Mouse (Mus musculus) small intestine, adult 2 months (tissue): ENCODE data around the gene Yeats4. TPM values are rescaled to one million over a fixed set of nuclear protein-coding genes. Genes with fewer than 3 reads are reported as not detected.
"Not testable (repeated sequence)": the region's sequence is repeated elsewhere in the genome, so short reads cannot be mapped to it uniquely, and the experiment has no call there.

Experiments
- H3K27ac ChIP-seq: fragments of 200-500 bp; 2 replicates; pipeline ENCODE4 v1.5.1; 2012; ENCODE audit warnings: low read depth, low read length, control low read depth, inconsistent platforms; ENCODE audit not compliant: insufficient read depth
- H3K27me3 ChIP-seq: fragments of 200-500 bp; 2 replicates; pipeline ENCODE4 v1.6.1; 2012; ENCODE audit warnings: mild to moderate bottlenecking, moderate library complexity, low read length, inconsistent platforms; ENCODE audit not compliant: control insufficient read depth, insufficient read depth
- H3K36me3 ChIP-seq: fragments of 200-500 bp; 2 replicates; pipeline ENCODE4 v1.6.1; 2012; ENCODE audit warnings: mild to moderate bottlenecking, low read length, control low read depth, inconsistent platforms; ENCODE audit not compliant: control insufficient read depth, insufficient read depth
- H3K4me1 ChIP-seq: fragments of 200-500 bp; 2 replicates; pipeline ENCODE4 v1.6.1; 2012; ENCODE audit warnings: low read length, inconsistent platforms, mixed read lengths; ENCODE audit not compliant: control insufficient read depth, insufficient read depth, insufficient read length
- H3K4me3 ChIP-seq: fragments of 200-500 bp; 2 replicates; pipeline ENCODE4 v1.5.1; 2012; ENCODE audit warnings: low read depth, mild to moderate bottlenecking, control low read depth, inconsistent platforms, low read length, moderate library complexity
- CTCF ChIP-seq: fragments of 200-500 bp; IDR thresholded peaks from 2 replicates; pipeline ENCODE4 v1.5.1; 2012; ENCODE audit warnings: low read depth, mild to moderate bottlenecking, control low read depth, inconsistent platforms, low read length, moderate library complexity, mixed read lengths; ENCODE audit not compliant: insufficient replicate concordance, insufficient read length; ENCODE audit errors: extremely low read depth
- POLR2A ChIP-seq: fragments of 200-500 bp; IDR thresholded peaks from 2 replicates; pipeline ENCODE4 v1.6.1; 2012; ENCODE audit warnings: low read depth, mild to moderate bottlenecking, control low read depth, inconsistent platforms, low read length, moderate library complexity
- WGBS: fragments of 180-500 bp; shearing (Covaris S2); methylation state at CpG from one replicate; pipeline ENCODE4 v1.1.7; 2018; 5-methylcytosine and 5-hydroxymethylcytosine counted together
- polyA plus RNA-seq: library from polyadenylated mRNA; depleted of rRNA; stranded (reverse); fragments of >200 nt; gene quantifications from 2 replicates; pipeline ENCODE4 v1.2.3, GENCODE M21; 2012

Yeats4 gene
- polyA plus RNA-seq, 1 experiment: 22.5 TPM

DNA sequence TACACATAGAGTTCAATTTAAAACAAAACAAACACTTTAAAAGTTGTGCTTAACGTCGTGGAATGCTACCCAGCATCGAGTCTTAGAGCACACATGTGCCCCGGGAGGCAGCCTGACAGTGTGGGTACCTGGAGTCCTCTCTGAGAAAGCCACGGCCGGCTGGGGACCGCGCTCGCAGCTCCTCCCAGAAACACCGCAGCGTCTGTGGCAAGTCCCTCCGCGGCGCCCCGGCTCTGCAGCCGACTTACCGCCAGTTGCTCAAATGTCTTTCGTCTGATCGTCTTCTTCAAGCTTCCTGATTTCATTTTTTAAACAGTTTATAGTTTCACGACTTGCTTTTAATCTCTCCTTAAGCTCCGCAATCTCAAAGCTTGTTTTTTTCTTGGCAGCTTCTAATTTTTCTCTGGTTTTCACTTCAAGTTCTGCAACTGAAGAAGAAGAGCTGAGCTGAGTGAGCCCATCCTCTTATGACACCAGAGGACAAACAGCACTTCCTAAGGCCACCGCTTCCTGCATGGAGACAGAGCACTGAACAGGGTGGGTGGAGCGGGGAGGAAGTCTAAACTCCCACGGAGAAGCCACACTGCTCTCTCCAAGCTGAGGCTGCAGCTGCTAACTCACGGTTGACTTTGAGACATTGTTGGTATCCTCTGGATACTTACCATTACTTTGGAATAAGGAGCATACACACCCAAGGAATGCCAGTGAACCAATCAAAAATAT, 8.7 kb downstream of the Yeats4 start:
- peaks cover 46% of the 10 kb centered on the region for H3K36me3 ChIP-seq

GRCm38 (mm10) chr10:117211023-117211422, 13.3 kb downstream of the Yeats4 start:
- Histone ChIP-seq H3K4me3 (no peak overlapping the region), H3K4me1 (peaks cover 2% of the 10 kb centered on the region; the same call in 1 of the 2 replicates), H3K36me3 (peaks cover 17% of the 10 kb centered on the region), H3K27ac (no peak overlapping the region), H3K27me3 (no peaks in the 10 kb centered on the region)
- TF ChIP-seq POLR2A (no peak), CTCF (no peak)
- WGBS: 83% methylated on average over 6 of the region's 6 CpGs

More for the DNA sequence above, 8.7 kb downstream of the Yeats4 start:
- WGBS: 86% methylated on average over 25 of the region's 25 CpGs
- H3K4me3 ChIP-seq: peak overlapping the region; percentile 26
- no peaks in the 10 kb centered on the region for H3K27me3 ChIP-seq
- H3K27ac ChIP-seq: peak overlapping the region; percentile 15
- H3K4me1 ChIP-seq: no peaks in the 10 kb centered on the region; the same call in 1 of the 2 replicates
- TF ChIP-seq POLR2A: no peak
- no peak for TF ChIP-seq CTCF

DNA sequence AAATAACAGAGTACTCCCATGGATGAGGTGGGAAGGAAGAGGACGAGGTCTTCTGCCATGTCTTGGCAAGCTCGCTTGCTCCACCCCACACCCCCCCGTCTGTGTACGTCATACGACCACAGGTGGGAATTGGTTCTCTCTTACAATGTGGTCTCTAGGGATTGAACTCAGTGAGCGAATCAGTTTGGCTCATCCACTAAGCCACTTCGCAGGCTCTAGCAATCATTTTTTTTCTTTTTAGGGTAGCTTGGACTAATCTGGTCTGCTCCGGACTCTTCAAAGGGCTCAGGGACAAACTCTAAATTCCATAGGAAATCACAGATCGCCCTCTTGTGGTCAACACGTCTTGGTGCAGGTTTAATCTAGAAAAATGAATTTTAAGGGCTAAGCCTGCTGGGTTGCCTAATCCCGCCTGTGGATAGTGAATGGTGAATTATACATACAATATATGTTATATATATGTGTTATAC, 14.8 kb downstream of the Yeats4 start:
- TF ChIP-seq POLR2A: no peak
- no peak; the same call in 1 of the 2 replicates for TF ChIP-seq CTCF
- Histone ChIP-seq H3K27me3 (no peaks in the 10 kb centered on the region), H3K27ac (no peak overlapping the region), H3K4me1 (peaks cover 2% of the 10 kb centered on the region; the same call in 1 of the 2 replicates), H3K36me3 (peaks cover 6% of the 10 kb centered on the region), H3K4me3 (peak overlapping the region; percentile 41)
- whole genome bisulfite sequencing: 5% methylated on average over 11 of the region's 11 CpGs

GRCm38 (mm10) chr10:117208787-117209186, 15.5 kb downstream of the Yeats4 start:
- H3K36me3 ChIP-seq, H3K27me3 ChIP-seq, H3K4me1 ChIP-seq, H3K4me3 ChIP-seq, H3K27ac ChIP-seq: not testable (repeated sequence)
- WGBS: 82% methylated on average over 6 of the region's 6 CpGs

GRCm38 (mm10) chr10:117208221-117208620, 16.1 kb downstream of the Yeats4 start:
- H3K4me3 ChIP-seq: no peak overlapping the region
- no peak overlapping the region for H3K27ac ChIP-seq
- TF ChIP-seq CTCF (no peak), POLR2A (no peak)
- H3K4me1 ChIP-seq: peaks cover 8% of the 10 kb centered on the region; the same call in 1 of the 2 replicates
- no peaks in the 10 kb centered on the region for H3K27me3 ChIP-seq
- 88% methylated on average over 15 of the region's 15 CpGs for WGBS
- H3K36me3 ChIP-seq: peaks cover 2% of the 10 kb centered on the region; the same call in 1 of the 2 replicates

GRCm38 (mm10) chr10:117206070-117206469, 18.2 kb downstream of the Yeats4 start:
- H3K27ac ChIP-seq: no peak overlapping the region

DNA sequence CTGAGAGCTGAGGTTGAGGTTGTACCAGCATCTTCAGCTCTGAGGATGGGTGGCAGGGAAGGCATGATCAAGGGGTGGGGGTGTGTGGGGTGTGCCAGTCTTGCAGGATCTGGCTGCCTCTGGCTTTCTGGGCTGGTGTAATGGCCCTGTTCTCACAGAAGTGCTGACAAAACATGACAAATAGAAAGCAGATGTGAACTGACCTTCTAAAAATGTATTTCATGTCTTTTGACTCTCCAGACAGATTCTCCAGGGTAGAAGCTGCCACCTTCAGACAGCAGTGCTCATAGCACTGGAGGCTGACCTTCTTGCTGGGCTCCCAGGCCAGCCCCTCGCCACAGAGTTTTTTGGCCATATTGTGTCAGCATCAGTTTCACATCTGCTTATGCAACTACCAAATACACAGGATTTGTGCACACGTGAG, 20.7 kb downstream of the Yeats4 start:
- no peak overlapping the region for H3K4me3 ChIP-seq
- H3K4me1 ChIP-seq: peaks cover 15% of the 10 kb centered on the region; the same call in 1 of the 2 replicates
- no peak for TF ChIP-seq POLR2A
- no peak for TF ChIP-seq CTCF
- H3K27ac ChIP-seq: no peak overlapping the region
- H3K27me3 ChIP-seq: no peaks in the 10 kb centered on the region
- no peaks in the 10 kb centered on the region for H3K36me3 ChIP-seq
- WGBS: 66% methylated on average over 2 of the region's 2 CpGs

More at GRCm38 (mm10) chr10:117206070-117206469, 18.2 kb downstream of the Yeats4 start:
- Histone ChIP-seq H3K4me1 (peaks cover 17% of the 10 kb centered on the region; the same call in 1 of the 2 replicates), H3K36me3 (no peaks in the 10 kb centered on the region), H3K27me3 (no peaks in the 10 kb centered on the region), H3K4me3 (no peak overlapping the region)
- WGBS: 98% methylated on average over 3 of the region's 3 CpGs
- TF ChIP-seq POLR2A (no peak), CTCF (no peak)
